Mouse (Mus musculus) ES-Bruce4 (cell line): ENCODE results near the gene Map2k6. TPM values are rescaled to one million over a fixed set of nuclear protein-coding genes. Genes with fewer than 3 reads are reported as not detected.

ENCODE experiments used
- H3K27ac ChIP-seq: 2 replicates; pipeline ENCODE4 v1.5.1; 2012; ENCODE audit warnings: low read length, inconsistent platforms; ENCODE audit not compliant: insufficient read depth
- H3K27me3 ChIP-seq: 2 replicates; pipeline ENCODE4 v1.6.1; 2012; ENCODE audit warnings: mild to moderate bottlenecking, low read length, inconsistent platforms; ENCODE audit not compliant: control insufficient read depth, poor library complexity, insufficient read depth, severe bottlenecking
- H3K36me3 ChIP-seq: 2 replicates; pipeline ENCODE4 v1.6.1; 2012; ENCODE audit warnings: inconsistent platforms, mild to moderate bottlenecking, low read length, moderate library complexity; ENCODE audit not compliant: control insufficient read depth, poor library complexity, insufficient read depth, severe bottlenecking
- H3K4me1 ChIP-seq: one replicate; pipeline ENCODE4 v1.8.1; 2011; ENCODE audit warnings: low read length; ENCODE audit not compliant: control insufficient read depth, insufficient read depth
- H3K4me3 ChIP-seq: 2 replicates; pipeline ENCODE4 v1.5.1; 2011; ENCODE audit warnings: low read depth, mild to moderate bottlenecking, low read length
- H3K9ac ChIP-seq: 2 replicates; pipeline ENCODE4 v1.6.1; 2012; ENCODE audit warnings: low read depth, mild to moderate bottlenecking, inconsistent platforms; ENCODE audit not compliant: poor library complexity, severe bottlenecking
- H3K9me3 ChIP-seq: replicated peaks from 2 replicates; pipeline ENCODE4 v1.6.1; 2012; ENCODE audit warnings: mild to moderate bottlenecking, low read length, inconsistent platforms; ENCODE audit not compliant: control insufficient read depth, poor library complexity, insufficient read depth, severe bottlenecking
- CTCF ChIP-seq: IDR thresholded peaks from one replicate; pipeline ENCODE4 v1.8.1; 2011; ENCODE audit warnings: low read depth, low read length
- EP300 ChIP-seq: IDR thresholded peaks from 2 replicates; pipeline ENCODE4 v1.6.1; 2011; ENCODE audit warnings: low read depth, low read length; ENCODE audit not compliant: insufficient read depth
- POLR2A ChIP-seq: IDR thresholded peaks from one replicate; pipeline ENCODE4 v1.8.1; 2011; ENCODE audit warnings: low read length; ENCODE audit not compliant: insufficient read depth
- polyA plus RNA-seq: library from polyadenylated mRNA; stranded (reverse); fragments of >200 nt; gene quantifications from 2 replicates; pipeline ENCODE4 v1.2.4, GENCODE M21; 2011; ENCODE audit warnings: low read depth; ENCODE audit not compliant: missing spikeins, insufficient read depth, insufficient read length

Gene Map2k6
- polyA plus RNA-seq, 1 experiment, result 10.1 TPM

DNA sequence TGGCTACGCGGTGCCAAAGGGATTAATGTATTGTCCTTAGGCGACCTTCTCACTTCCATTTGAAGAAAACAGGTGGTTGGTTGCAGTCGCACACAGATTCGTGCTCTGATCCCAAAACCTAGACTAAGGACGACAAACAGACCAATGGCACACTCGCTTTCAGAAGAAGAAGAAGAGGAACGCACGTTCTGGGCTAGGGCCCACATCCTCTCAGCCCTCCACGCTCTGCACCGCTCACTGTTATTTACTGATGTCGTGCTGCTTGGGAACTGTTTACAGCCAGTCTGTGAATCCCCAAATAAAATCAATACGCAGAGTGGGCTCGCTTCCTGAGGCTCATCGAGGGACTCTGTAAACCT, 18.6 kb upstream of the Map2k6 start:
- H3K4me3 ChIP-seq, result peak overlapping the region; percentile 16
- H3K27me3 ChIP-seq, result no peaks in the 10 kb centered on the region
- H3K4me1 ChIP-seq, result no peaks in the 10 kb centered on the region
- no peak overlapping the region for H3K27ac ChIP-seq
- no peak overlapping the region for H3K9ac ChIP-seq
- no peaks in the 10 kb centered on the region for H3K36me3 ChIP-seq
- H3K9me3 ChIP-seq, result no peaks in the 10 kb centered on the region
- TF ChIP-seq POLR2A (no peak), CTCF (no peak), EP300 (no peak)

DNA sequence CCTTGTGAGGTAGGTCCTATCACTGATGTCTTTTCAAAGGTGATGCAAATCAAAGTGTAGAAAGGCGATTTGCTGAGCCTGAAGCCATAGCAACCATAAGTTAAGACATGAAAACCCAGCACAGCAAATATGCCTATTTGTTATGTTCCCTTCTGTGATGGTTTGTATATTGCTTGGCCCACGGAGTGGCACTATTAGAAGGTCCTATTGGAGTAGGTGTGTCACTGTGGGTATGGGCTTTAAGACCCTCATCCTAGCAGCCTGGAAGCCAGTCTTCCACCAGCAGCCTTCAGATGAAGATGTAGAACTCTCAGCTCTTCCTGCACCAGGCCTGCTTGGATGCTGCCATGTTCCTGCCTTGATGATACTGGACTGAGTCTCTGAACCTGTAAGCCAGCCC, 13.4 kb upstream of the Map2k6 start:
- H3K36me3 ChIP-seq, result no peaks in the 10 kb centered on the region
- no peaks in the 10 kb centered on the region for H3K4me1 ChIP-seq
- no peak overlapping the region for H3K27ac ChIP-seq
- no peak overlapping the region for H3K4me3 ChIP-seq
- TF ChIP-seq POLR2A (no peak), CTCF (no peak), EP300 (no peak)
- H3K27me3 ChIP-seq, result no peaks in the 10 kb centered on the region
- no peaks in the 10 kb centered on the region for H3K9me3 ChIP-seq
- H3K9ac ChIP-seq, result no peak overlapping the region

DNA sequence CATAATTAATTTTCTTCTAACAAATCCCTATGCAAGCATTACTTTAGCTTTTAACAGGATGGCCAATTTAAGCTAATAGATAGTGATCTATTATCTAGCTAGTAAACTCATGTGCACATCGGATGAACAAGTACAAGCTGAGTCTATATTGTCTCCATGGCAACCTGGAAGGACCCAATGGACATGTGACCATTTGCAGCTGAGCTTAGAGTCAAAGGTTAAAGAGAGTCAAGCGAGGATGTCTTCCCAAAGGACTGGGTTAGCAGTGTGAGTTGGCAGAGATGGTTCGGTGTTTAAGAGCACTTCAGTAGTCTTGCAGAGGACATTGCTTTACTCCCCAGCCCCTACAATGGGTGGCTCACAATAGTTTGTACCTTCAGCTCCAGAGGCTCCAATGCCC, 6.2 kb upstream of the Map2k6 start:
- H3K36me3 ChIP-seq, result no peaks in the 10 kb centered on the region
- no peak overlapping the region for H3K9ac ChIP-seq
- peaks cover 2% of the 10 kb centered on the region for H3K4me1 ChIP-seq
- H3K27ac ChIP-seq, result no peak overlapping the region
- no peaks in the 10 kb centered on the region for H3K27me3 ChIP-seq
- H3K9me3 ChIP-seq, result peaks cover 4% of the 10 kb centered on the region; the same call in 1 of the 2 replicates
- H3K4me3 ChIP-seq, result no peak overlapping the region
- TF ChIP-seq CTCF (no peak), EP300 (no peak), POLR2A (no peak)

DNA sequence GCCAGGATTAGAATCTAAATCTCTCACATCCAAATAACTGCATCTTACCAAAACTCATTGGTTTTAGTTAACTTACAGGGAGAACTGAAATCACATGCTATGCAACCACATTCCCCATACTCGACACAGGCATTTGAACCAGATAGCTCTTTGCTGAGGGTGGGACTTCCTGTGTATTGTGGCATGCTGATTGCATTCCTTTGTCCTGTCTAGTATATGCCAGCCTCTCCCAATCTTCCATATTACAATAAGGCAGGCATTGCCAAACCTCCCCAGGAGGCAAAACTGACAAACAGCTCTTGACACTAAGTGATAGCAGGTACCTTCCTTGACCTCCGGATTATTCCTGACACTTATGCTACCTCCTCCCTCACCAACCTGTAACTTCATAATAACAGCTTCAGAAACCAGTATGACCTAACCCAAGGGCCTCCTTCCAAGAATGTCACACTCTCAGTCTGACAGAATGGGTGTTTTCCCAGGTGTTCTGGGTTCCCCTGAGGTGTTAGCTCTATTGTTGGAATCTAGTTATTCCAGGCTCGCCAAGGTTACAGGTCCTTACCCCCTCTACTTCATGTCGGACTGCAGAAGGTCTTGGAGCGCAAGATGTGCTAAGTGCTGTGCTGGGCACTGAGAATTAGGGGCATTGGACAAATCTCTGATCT, 4.0 kb upstream of the Map2k6 start:
- H3K27me3 ChIP-seq, result no peaks in the 10 kb centered on the region
- peaks cover 5% of the 10 kb centered on the region for H3K4me1 ChIP-seq
- no peak overlapping the region for H3K27ac ChIP-seq
- H3K9ac ChIP-seq, result no peak overlapping the region
- H3K36me3 ChIP-seq, result no peaks in the 10 kb centered on the region
- no peak overlapping the region for H3K4me3 ChIP-seq
- TF ChIP-seq CTCF, result no peak
- TF ChIP-seq POLR2A, result no peak
- peaks cover 4% of the 10 kb centered on the region; the same call in 1 of the 2 replicates for H3K9me3 ChIP-seq

DNA sequence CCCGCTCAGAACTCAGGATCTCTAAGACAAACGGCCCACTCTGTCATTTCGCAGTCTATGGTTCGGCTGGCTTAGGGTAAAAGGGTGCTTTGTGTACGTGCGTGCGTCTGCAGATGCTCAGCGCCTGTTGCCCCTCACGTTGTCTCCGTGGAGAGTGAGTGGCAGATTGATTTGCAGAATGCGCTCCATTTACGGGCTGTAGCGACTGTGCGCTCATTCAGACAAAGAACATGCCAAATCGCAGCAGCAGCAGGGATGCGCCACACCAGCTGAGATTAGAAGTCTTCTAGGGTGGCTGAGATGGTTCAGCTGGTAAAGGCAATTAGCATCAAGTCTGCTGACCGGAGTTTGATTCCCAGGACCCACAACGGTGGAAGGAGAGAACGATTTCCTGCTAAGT, 2.8 kb upstream of the Map2k6 start:
- no peak overlapping the region for H3K9ac ChIP-seq

DNA sequence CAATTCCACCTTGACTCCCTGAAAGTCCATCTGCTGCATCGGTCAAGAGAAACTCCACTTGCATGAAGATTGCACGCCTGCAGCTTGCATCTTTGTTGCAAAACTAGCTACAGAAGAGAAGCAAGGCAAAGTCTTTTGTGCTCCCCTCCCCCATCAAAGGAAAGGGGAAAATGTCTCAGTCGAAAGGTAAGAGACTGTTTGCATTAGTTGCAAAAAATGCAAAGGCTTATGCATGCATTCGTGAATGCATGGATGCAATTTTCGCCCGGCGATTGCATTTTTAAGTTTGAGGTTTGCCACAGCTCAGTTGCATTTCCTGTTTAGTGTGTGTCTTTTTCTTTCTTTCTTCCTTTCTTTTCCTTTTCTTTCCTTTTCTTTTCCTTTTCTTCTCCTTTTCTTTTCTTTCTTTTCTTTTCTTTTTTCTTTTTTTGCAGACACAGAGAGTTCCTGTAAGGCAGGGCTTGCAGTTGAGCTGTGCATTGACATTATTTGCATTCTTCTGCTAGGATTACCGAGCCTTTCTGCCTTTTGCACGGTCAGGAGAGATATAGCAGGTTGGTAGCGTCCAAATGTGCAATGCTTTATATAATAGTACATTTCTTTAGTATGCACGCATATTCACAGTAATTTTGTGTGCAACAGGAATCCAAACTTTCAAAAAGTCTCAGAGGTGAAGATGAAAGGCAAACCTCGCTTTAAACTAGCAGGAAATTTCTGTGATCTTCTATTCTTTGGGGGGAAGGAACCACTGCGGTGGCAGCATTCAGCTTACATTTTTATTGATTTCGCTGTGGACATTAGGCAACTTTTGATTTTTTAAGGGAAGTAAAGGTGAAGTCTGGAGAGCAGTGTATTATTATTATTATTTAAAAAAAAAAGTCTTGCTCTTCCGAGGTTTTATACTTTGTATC, 573 bp downstream of the Map2k6 start:
- H3K9me3 ChIP-seq, result no peaks in the 10 kb centered on the region
- no peaks in the 10 kb centered on the region for H3K36me3 ChIP-seq
- peaks cover 5% of the 10 kb centered on the region for H3K4me1 ChIP-seq
- no peaks in the 10 kb centered on the region for H3K27me3 ChIP-seq
- H3K4me3 ChIP-seq, result peak overlapping the region; percentile 93
- TF ChIP-seq CTCF (no peak), EP300 (no peak), POLR2A (no peak)
- no peak overlapping the region for H3K27ac ChIP-seq
- H3K9ac ChIP-seq, result no peak overlapping the region

More for the DNA sequence above, 2.8 kb upstream of the Map2k6 start:
- no peak for TF ChIP-seq EP300
- no peak for TF ChIP-seq POLR2A
- no peak for TF ChIP-seq CTCF
- peaks cover 2% of the 10 kb centered on the region; the same call in 1 of the 2 replicates for H3K9me3 ChIP-seq
- H3K36me3 ChIP-seq, result no peaks in the 10 kb centered on the region
- H3K27ac ChIP-seq, result no peak overlapping the region
- no peaks in the 10 kb centered on the region for H3K27me3 ChIP-seq
- H3K4me3 ChIP-seq, result peak overlapping the region; percentile 43
- peaks cover 5% of the 10 kb centered on the region for H3K4me1 ChIP-seq
